Mouse (Mus musculus) left cerebral cortex, adult 9 months (tissue): ENCODE measurements around the gene Apobec1.
"Not testable (repeated sequence)": the region's sequence is repeated elsewhere in the genome, so short reads cannot be mapped to it uniquely, and the experiment has no call there.

Source experiments
- DNase-seq, 2 experiments: peaks; one replicate each; pipeline ENCODE4 v3.0.0; 2022; ENCODE audit warnings: low spot score in 2 of 2

Apobec1 gene

GRCm38 (mm10) chr6:122604260-122604659 is 2.0 kb upstream of the Apobec1 start:
- DNase-seq: no peak

GRCm38 (mm10) chr6:122602992-122603322 is 713 bp upstream of the Apobec1 start:
- no peak for DNase-seq

GRCm38 (mm10) chr6:122601615-122602014 is 629 bp downstream of the Apobec1 start:
- DNase-seq: no peak

- DNase-seq: no peak
Measured at GRCm38 (mm10) chr6:122601031-122601430, 1.2 kb downstream of the Apobec1 start.

GRCm38 (mm10) chr6:122600066-122600646 is 2.1 kb downstream of the Apobec1 start:
- DNase-seq: no peak

GRCm38 (mm10) chr6:122599054-122599737 is 3.0 kb downstream of the Apobec1 start:
- DNase-seq: no peak

GRCm38 (mm10) chr6:122598436-122598835 is 3.8 kb downstream of the Apobec1 start:
- DNase-seq: no peak

- DNase-seq: no peak
Measured at GRCm38 (mm10) chr6:122598014-122598413, 4.2 kb downstream of the Apobec1 start.

- DNase-seq: no peak
Measured at GRCm38 (mm10) chr6:122596608-122597007, 5.6 kb downstream of the Apobec1 start.

GRCm38 (mm10) chr6:122595637-122596036 is 6.6 kb downstream of the Apobec1 start:
- DNase-seq: peak in 1 of 2 experiments; percentile 19

- no peak for DNase-seq
Measured at GRCm38 (mm10) chr6:122592905-122593304, 9.3 kb downstream of the Apobec1 start.

GRCm38 (mm10) chr6:122591027-122591758 is 11.1 kb downstream of the Apobec1 start:
- no peak for DNase-seq

GRCm38 (mm10) chr6:122579086-122579485 is 23.2 kb downstream of the Apobec1 start:
- no peak for DNase-seq

GRCm38 (mm10) chr6:122577030-122577429 is 25.2 kb downstream of the Apobec1 start:
- DNase-seq: no peak

GRCm38 (mm10) chr6:122575037-122575436 is 27.2 kb downstream of the Apobec1 start:
- DNase-seq: not testable (repeated sequence)

GRCm38 (mm10) chr6:122571617-122571959 is 30.7 kb downstream of the Apobec1 start:
- no peak for DNase-seq

- DNase-seq: no peak
Measured at GRCm38 (mm10) chr6:122570695-122571616, 31.3 kb downstream of the Apobec1 start.

GRCm38 (mm10) chr6:122569762-122570161 is 32.5 kb downstream of the Apobec1 start:
- DNase-seq: no peak

- no peak for DNase-seq
Measured at GRCm38 (mm10) chr6:122569113-122569512, 33.1 kb downstream of the Apobec1 start.

- no peak for DNase-seq
Measured at GRCm38 (mm10) chr6:122565070-122565784, 37.0 kb downstream of the Apobec1 start.

- peak in 1 of 2 experiments; percentile 71 for DNase-seq
Measured at GRCm38 (mm10) chr6:122562463-122562862, 39.8 kb downstream of the Apobec1 start.
